Mouse (Mus musculus): ENCODE data around the gene Klre1. TPM values are rescaled to one million over a fixed set of nuclear protein-coding genes. Genes with fewer than 3 reads are reported as not detected.

The Klre1 gene
- total RNA-seq (2021) (under 1 TPM; 0.24 to 0.26 TPM), polyA plus RNA-seq (2012; rRNA removed) (0.07 TPM in 1 of 2 replicates, not detected in the other)
- long read RNA-seq = 0 reads

DNA sequence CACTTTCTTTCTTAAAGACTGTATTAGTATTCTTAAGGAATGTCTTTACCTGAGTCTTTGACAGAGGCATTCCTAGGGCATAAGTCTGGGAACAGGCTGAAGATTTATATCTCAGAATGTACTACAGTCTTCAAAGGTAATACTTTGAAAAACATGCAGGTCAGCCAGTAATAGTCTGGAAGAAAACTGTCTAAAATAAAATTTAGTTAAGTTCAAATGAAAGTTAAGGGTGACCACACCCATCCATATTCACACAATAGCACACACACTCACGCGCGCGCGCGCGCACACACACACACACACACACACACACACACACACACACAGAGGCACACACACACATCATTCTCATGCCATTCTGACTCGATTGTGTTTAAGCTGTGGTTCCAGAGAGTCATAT is at the start of gene Klre1:
Gene Klre1 (plus strand): TSS at position 301 of the 400 bp plus-strand sequence.
- no peak for DNase-seq

DNA sequence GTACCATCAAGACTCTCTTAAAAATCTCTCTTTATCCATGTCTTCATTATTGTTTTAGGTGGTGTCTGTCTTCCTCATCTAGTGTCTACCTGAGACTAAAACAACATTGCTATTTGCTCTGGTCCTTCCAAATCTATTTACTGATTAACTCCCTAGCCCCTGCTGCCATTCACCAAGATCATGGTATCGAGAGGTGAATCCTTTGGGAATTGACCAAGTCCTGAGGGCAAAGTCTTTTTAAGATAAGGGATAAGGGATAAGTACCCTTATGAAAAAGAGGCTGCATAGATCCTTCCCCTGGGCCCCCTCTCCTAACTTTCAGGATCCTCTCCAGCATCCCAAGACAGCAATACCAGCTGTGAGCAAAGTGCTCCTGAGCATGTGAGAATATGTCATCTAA is 48.1 kb upstream of the Klre1 start:
- no peak for DNase-seq

DNA sequence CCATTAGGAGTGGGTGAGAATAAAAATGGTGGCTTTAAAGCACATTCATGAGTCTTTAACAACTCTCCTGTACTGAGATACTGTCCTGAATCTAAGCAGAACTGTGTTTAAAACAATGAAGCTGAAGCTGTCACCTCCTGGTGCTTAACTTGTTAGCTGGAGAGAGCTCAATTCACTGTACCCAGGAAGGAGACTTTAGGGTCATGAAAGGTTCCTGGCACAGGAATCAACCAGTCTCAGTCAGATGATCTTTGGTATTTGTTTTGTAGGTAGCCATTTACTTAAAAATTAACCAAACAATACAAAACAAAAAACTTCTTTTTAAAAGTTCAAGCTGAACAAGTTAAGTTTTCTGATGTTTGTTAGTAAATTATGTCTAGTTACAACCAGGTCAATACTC is 47.4 kb upstream of the Klre1 start:
- DNase-seq = no peak

DNA sequence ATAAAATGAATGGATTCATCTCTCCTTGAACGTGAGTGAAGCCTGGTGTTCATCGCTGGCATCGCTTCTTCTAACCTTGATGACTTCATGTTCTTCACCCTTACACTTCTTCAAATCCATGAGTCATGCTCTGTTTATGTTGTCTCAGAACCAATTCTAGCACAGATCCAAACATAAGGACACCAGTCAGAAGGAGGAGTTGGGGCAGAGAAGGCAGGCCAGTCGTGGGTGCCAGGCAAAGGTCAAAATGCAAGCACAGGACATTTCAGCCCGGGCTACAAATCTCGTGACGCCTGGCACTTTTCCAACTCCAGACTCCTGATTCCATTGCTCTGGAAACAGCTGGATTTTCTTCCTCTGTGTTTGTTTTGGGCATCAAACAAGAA is 45.2 kb upstream of the Klre1 start:
- peak; percentile 86 for DNase-seq

DNA sequence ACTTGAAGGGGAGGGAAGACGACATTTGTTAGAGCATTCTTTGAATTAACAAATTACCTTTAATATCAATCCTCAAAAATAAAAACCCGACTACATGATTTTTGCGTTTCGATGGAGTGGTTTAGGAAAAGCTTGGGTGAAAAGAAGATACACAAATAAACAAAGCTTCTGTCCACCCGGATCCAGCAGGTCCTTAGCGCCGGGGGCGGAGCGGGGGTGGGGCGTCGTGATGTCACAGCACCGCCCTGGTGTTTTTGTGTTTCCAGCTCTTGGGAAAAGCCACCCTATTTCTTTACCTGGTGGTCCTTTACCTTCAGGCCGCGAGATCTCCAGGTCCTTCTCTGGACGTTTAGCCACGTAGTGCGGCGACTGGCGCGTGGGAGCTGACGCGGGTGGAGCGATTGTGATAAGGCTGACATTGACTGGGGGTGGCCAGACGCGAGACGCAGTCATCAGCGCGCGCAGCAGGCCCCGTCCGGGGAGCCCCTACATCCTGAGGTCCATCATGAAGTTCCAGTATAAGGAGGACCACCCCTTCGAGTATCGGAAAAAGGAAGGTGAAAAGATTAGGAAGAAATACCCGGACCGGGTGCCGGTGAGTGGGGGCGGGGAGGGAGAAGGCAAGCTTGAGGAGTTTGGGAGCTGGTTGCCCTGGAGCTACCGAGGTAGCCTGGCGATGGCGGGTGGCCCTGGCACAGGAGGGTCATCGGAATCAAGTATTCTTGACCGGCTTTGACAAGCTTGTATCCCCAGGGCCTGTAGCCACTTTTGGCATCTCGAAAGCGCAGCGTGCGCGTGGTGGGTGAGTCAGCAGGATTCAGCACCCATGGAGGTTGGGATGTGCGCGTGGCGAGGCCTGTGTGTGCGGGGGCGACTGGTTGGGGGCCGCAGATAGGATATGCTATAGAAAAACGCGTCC is 44.5 kb upstream of the Klre1 start, which contains the start of gene Gabarapl1:
Gene Gabarapl1 (plus strand): TSS at position 219 of the 919 bp plus-strand sequence.
- DNase-seq = peak; percentile 92

DNA sequence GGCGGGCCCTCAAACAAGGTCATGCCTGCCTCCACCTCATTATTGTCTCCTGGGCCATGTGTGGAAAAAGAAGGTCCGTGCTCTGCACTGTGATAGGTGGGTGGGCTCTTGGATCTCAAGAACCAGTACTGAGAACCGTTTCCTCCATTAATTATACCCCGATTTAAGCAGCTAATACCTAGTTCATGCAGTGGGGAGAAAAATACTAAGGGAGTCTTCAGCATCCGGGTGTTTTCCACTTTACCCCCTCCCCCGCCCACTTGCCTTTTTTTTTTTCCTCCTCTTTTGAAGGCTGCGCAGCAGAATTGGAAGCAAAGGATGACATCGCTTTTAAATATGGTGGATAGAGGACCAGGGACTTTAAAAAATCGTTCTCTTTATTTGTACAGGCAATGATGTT is 43.6 kb upstream of the Klre1 start:
- DNase-seq = peak; percentile 35

DNA sequence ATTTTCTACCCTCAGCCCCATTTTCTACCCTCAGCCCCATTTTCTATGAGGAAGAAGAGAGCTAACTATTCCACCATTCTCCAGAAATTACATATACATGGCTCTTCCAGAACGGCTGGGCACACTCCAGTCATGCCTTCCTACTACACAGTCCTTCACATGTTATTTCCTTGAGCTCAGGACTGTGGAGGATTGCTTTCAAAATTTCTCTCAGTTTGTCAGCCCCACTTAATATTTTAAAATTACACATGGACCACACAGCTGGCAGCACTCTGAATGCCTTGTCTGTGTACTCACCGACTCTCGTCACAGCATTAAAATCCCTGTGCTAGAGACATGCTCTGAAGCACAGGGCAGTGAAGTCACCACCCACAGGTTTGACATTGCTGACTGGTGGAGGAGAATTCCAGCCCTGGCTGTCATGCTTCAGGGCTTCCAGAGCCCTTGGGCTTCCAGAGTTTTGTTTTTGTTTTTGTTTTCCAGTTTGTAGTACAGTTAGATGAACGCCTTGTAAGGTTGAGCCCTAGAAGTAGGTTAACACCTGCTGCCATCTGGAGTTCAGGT is 43.0 kb upstream of the Klre1 start:
- DNase-seq = no peak

DNA sequence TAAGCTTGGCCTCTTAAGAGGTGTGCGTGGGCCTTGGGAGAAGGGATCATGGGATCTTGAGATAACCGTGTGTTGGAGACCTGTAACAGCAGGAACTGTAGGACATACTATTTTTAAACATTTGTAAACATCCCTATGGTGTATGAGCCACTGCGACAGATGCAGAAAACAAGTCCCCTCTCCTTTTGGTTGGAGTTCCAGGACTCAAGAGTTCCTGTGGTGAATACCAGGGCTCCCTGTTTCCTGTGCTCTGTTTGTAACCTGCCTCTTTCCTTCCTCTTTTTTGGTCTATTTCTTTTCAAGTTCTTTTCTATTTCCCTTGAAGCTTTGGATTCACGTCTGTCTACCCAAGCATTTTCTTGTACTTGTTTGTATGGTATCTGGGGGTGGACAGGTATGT is 42.0 kb upstream of the Klre1 start:
- DNase-seq = no peak

DNA sequence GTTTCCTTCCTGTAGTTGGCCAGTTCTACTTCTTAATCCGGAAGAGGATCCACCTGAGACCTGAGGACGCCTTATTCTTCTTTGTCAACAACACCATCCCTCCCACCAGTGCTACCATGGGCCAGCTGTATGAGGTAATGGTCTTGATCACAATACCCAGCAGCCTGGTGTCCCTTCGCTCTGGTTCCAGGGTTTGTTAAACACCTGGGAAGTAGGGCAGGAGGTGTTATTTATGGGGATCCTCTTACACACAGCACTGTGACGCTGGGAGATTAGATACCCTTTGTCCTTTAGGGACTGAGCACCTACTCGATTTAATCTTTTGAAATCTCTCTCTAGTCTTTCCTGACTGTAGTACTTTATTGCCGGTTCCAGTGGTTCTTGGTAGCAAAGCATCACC is 39.1 kb upstream of the Klre1 start:
- no peak for DNase-seq

DNA sequence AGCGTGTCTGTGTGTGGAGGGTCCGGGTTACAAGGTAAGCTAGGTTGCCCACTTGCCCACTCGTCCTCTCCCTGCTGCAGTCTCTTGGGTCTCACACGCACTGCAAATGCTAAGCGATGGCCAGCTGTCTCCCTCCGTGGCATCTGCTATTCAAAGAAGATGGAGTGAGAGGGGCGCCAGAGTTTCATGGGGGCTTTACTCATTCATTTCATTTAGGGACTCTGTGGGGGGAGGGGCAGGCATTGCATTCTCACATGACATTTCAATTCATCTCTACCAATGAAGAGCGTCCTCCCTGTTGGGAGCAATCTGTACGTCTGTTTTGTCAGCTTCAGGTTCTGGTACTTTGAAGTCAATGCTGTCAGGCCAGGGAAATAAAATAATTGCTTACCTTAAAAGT is 35.8 kb upstream of the Klre1 start:
- no peak for DNase-seq

DNA sequence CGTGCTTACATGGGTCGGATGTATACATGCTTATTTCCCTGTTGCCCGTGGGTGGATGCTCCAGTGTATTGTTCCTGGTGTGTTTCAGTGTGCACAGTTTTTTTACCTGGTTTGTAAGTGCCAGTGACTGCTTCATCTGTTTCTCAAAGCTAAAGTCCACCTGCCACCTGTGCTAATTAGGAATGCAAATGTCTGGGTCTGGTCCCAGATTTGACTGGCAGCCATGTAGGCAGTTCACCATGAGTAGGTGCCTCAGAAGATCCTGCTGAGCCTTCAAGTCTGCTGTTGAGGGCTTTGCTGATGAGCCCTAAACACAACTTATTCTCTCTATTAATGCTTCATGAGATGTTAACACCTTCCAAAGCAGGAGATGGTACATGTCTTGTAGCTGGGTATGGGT is 35.2 kb upstream of the Klre1 start:
- no peak for DNase-seq

DNA sequence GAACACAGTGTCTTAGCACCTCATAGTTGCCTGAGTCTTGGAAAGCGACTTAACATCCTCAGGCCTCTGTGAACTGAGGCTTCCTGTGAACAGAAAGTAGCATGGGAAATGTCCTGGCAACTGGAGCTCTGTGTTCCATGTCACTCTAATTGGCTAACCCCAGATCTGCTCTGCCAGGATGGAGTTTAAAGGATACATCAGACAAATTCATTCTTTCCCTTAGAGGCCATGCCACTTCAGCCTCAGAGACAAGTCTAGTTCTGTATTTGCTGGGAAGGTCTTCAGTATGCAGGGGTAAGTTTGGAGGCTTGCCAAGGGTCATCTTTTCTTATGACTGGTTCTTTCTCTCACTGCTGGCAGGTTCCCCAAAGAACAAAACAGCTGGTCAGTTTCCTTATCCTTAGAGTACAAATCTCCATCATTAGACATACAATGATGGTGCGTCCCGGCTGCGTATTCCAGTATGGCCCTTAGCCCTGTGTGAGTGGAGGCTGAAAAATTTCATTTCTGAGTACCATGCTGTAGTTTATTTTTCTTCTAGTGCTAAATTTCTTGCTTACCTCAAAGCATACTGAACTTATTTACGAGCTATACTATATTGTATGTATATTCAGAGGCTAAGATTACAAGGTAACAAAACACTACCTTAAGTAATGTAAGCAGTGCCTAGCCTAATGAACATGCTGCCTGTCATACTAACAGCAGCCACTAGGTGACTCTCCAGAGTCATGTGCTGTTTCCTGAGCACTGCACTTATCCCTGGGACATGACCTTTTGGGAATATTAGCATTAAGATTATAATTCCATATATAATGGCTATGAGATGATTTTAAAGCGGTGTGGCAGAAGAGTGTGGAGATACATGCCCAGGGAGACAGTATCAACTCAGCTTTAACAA is 33.7 kb upstream of the Klre1 start:
- peak; percentile 59 for DNase-seq

DNA sequence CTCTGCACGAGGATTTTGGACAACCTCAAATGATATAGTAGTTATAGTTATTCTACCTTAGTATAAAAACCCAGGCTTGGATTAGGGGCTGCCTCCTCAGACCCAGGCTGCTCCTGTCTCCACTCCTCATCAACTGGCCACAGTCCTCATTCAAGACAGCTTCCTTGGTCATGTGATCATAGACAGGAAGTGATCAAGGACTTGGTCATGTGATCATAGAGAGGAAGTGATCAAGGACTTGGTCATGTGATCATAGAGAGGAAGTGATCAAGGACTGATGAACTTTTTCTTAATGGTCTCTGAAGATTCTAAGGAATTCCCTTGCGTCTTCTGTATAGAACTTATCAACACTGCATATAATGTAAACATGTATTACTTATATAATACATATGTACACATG is 30.4 kb upstream of the Klre1 start:
- no peak for DNase-seq

DNA sequence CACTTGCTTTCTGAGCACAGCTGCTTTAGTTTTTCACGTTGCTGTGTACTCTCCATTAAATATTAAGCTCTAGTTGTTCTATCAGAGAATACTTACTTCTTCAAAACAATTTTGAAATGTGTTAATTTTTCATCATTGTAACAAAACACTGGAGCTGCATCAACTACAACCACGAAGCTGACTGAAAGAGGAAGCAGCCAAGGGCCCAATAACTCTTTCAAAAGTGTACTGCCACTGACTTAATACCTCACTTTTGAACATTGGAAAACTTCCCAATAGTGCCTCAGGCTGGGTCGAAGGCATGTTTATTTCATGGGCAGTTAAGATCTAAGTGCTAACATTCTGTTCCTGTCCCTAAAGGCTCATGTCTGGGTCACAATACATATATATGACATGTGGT is 29.7 kb upstream of the Klre1 start:
- DNase-seq = no peak

DNA sequence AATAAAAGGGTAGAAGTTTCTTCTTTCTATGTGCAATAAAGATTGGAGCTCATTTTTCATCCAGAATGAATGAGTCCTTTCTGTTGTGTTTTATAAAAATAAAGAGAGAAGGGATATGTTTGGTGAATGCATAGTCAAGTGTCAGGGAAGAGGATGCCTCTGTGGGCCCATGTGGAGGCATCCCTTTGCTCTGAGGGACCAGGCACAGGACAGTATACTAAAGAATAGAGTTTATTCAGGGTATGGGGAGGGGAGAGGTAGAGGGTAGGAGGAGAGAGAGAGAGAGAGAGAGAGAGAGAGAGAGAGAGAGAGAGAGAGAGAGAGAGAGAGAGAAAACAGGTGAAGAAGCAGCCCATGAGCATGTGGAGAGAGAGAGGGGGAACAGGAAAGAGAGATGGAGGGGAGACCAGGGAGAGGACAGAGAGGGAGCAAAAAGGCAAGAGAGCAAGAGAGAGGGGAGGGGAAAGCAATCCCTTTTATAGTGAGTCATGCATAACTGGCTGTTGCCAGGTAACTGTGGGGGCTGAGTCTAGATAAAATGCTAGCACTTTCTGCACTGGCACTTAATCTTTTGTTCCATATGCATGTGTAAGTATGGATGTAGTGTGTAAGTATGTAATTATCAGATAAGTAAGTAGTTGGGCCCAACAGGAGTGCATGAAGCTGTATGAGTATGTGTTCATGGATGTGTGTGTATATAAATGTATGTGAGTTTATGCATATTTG is 20.2 kb upstream of the Klre1 start:
- DNase-seq = no peak

DNA sequence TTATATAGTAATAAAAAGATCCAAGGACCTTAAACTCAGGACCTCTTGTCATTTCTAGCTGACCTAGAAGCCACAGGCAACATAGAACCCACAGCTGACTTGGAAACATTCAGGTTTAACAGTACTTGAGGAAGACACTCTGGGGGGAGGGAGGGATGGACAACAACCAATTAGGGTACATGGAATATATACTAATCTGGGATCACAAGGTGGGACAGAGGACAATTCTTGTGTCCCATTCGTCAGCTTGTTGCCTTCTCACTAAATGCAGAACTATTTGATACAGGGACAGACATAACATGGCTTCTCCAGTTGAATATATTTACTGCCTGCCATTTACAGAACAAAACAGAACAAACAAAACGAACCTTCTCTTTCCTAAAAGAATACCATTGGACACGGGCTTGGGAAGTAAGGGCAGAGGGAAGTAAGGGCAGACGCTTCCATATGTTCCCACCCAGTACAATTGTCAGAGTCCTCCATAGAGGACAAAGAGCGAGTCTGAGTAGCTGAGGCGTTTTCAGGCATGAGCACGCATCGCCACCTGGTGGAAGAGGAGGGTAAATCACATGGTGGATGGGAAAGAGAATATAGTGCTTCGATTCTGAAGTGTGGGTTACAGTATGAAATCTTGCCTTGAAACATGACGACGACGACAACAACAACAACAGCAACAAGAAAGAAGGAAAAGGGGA is 18.6 kb upstream of the Klre1 start:
- DNase-seq = peak; percentile 60

DNA sequence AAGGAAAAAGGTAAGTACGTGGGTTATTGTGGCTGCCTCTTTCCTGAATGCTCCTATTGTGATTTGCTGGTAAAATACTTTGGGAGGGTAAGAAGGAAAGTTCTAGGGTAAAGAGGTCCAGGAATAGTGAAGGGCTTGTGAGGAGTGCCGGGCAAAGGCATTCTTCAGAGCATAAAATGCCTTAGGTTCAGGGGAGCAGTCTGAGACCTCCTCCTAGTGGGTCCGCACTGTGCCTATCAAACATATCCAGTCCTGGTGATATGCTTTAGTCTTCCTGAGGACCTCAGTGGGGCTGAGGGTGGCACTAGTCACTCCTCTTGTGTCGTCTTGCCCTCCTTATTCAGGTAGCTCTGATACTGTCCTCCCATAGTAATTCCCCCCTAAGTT is 18.1 kb upstream of the Klre1 start:
- DNase-seq = no peak

DNA sequence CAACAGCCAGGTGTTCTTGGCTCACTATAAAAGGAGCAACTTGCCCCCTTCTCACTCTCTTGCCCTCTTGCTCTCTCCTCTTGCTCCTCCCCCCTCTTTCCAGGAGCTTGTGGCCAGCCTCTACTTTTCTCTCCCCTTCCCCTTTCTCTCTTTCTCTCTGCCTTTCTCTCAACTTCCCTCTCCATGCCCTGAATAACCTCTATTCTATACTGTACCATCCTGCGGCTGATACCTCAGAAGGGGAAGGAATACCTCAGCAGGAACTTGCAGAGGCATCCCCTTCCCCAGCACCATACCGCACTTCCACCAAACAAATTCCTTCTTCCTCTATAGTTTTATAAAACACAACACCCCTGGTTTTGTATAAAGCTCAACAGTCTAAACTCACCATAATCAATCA is 12.4 kb upstream of the Klre1 start:
- DNase-seq = no peak

DNA sequence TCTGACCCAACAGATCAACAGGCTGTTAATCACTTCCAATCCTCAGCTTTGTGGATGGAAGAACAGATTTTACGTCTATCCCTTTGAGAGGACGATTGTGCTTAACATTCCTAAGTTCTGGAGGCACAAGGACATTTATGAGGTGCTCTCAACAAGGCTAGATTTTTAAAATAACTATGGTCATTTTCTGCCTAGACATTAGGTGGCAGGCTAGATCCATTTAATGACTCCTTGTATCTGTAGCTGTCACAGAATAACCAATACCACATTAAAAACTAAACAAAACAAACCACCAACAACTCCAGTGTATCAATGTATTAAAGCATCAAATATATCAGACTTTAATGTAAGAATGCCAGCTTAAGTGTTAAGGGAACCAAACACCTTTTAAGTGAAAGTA is 2.4 kb upstream of the Klre1 start:
- DNase-seq = no peak

DNA sequence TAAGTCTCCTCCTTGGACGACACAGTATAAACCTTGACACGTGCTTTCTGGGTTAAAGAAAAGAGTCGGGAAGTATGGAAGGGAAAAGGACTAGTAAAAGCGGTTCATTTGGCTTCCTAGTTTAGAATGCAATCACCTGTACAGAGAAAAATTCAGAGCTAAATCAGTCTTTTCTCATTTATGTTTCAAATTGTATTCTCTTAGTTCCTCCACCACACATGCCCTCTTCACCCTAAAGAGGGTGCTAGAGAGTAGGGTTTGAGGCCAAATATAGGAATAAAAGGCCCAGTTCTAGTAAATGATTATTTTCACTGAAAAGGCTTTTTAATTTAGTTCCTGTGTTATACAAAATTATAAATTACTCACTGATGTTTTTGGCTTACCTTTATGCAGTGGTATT is 3.6 kb downstream of the Klre1 start:
- no peak for DNase-seq

DNA sequence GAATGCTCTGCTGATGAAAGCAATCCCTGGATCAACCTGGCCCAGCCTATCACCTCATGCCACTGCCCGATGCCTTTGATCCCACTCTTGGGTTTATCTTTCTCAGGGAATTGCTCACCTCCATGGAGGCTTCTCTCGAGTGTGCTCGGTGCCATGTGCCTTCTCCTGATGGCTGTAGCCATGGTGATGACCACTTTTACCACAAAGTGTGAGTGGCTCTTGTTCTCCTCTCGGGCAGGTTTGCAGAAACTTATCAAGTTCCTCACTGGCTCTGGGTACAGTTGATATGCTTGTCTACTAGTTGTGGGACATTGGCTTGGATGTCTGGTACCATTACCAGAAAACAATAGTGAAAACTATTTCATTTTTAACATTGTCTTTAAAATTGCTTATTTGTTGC is 4.2 kb downstream of the Klre1 start:
- no peak for DNase-seq

Data from adrenal gland, adult 2 months (tissue).